ENCODE assay signal across 8 mouse cellular contexts in genomic region chr12:104864439-104865165, GRCm38 (mm10). TPM values are rescaled to one million over a fixed set of nuclear protein-coding genes. Genes with fewer than 3 reads are reported as not detected.
DNase-seq lines count a peak whose midpoint lies in the region; ATAC-seq and TF ChIP-seq lines count a peak whose summit lies in the region.

TSS of gene Clmn (minus strand) at chr12:104865076.

- peak within 1 kb of the TSS; percentile 74 for H3K4me3 ChIP-seq in embryonic facial prominence, embryonic 14.5 days (ENCODE audit: low read depth, low read length)
- H3K4me3 ChIP-seq in lung, postnatal 0 days (ENCODE audit: low read depth, low read length), result peak within 1 kb of the TSS; percentile 61

- peaks cover 9% of the 10 kb centered on the region for H3K4me1 ChIP-seq in embryonic facial prominence, embryonic 14.5 days (ENCODE audit: control insufficient read depth, insufficient read depth, low read length)
- no peaks in the 10 kb centered on the region; the same call in 1 of the 2 replicates for H3K4me1 ChIP-seq in lung, postnatal 0 days (ENCODE audit: insufficient read depth, low read depth, low read length)

- TF ChIP-seq EP300 in lung, postnatal 0 days (IDR thresholded peaks at IDR 0.05), result no peak

- H3K4me2 ChIP-seq in embryonic facial prominence, embryonic 14.5 days (ENCODE audit: low read depth, low read length), result peak within 1 kb of the TSS; percentile 92
- peak within 1 kb of the TSS; percentile 98 for H3K4me2 ChIP-seq in lung, postnatal 0 days (replicated peaks; ENCODE audit: low read depth, low read length)

- WGBS in embryonic facial prominence, embryonic 14.5 days, result 0% methylated on average over 15 of the region's 80 CpGs
- WGBS in lung, postnatal 0 days, result under 1% methylated on average over 54 of the region's 80 CpGs

- intact Hi-C loops in heart, postnatal 14 days (cut with DNase I), result no loop called here

- H3K27me3 ChIP-seq in embryonic facial prominence, embryonic 14.5 days (replicated peaks; ENCODE audit: control insufficient read depth, insufficient read depth, low read length), result no peaks in the 10 kb centered on the region
- H3K27me3 ChIP-seq in lung, postnatal 0 days (replicated peaks; ENCODE audit: insufficient read depth, low read length), result no peaks in the 10 kb centered on the region

- peak within 1 kb of the TSS; percentile 85 for H3K9ac ChIP-seq in embryonic facial prominence, embryonic 14.5 days (ENCODE audit: low read depth, low read length)
- peak within 1 kb of the TSS; percentile 43 for H3K9ac ChIP-seq in lung, postnatal 0 days (replicated peaks; ENCODE audit: low read depth)

- H3K36me3 ChIP-seq in embryonic facial prominence, embryonic 14.5 days (ENCODE audit: control insufficient read depth, insufficient read depth, low read length), result no peaks in the 10 kb centered on the region
- no peaks in the 10 kb centered on the region for H3K36me3 ChIP-seq in lung, postnatal 0 days (ENCODE audit: insufficient read depth, low read length)

- peak; percentile 56 for ATAC-seq in embryonic facial prominence, embryonic 14.5 days (ENCODE audit: low read depth)
- peak; percentile 7; the same call in 1 of the 2 replicates for ATAC-seq in lung, postnatal 0 days

- TF ChIP-seq CTCF in lung, postnatal 0 days (IDR thresholded peaks at IDR 0.05), result no peak

- H3K27ac ChIP-seq in embryonic facial prominence, embryonic 14.5 days (replicated peaks; ENCODE audit: low read depth, low read length), result peak within 1 kb of the TSS; percentile 58
- H3K27ac ChIP-seq in lung, postnatal 0 days (ENCODE audit: low read length), result peak within 1 kb of the TSS; percentile 43; the same call in 1 of the 2 replicates

- no peaks in the 10 kb centered on the region for H3K9me3 ChIP-seq in embryonic facial prominence, embryonic 14.5 days (ENCODE audit: control insufficient read depth, low read length)
- H3K9me3 ChIP-seq in lung, postnatal 0 days (ENCODE audit: low read length), result no peaks in the 10 kb centered on the region

- peak; percentile 33 for DNase-seq in urinary bladder, postnatal 14 days (ENCODE audit: low spot score)
- no peak for DNase-seq in urinary bladder, postnatal 36 days (ENCODE audit: low spot score in 2 of 2)
- DNase-seq in embryonic facial prominence, embryonic 14.5 days (ENCODE audit: low spot score), result no peak
- peak; percentile 25 to 45 for DNase-seq in heart, postnatal 14 days
- DNase-seq in layer of hippocampus, adult 8-10 months (ENCODE audit: low spot score in 2 of 2), result no peak
- no peak for DNase-seq in lung, postnatal 0 days (ENCODE audit: low spot score)
- peak; percentile 66 for DNase-seq in right cerebral cortex, postnatal 14 days
- no peak for DNase-seq in cerebellum, adult 11-12 months

RNA-seq across cellular contexts. Expression of gene Clmn, which starts in this region (rescaled TPM):
- polyA plus RNA-seq in embryonic facial prominence, embryonic 14.5 days (2014; fragmentation: Nextera tagmentation; extraction: Ambion mirVana), result 2.4 and 3.2 TPM in 2 replicates
- total RNA-seq in heart, postnatal 14 days (2021), result 1 to 10 TPM; 2.7 to 3.5 TPM
- total RNA-seq in layer of hippocampus, adult 8-10 months (2022), result 100 to 1,000 TPM in 3 of 4 experiments, 10 to 100 TPM in 1; 98.6 to 111 (median 105) TPM
- polyA plus RNA-seq in lung, postnatal 0 days (2015; fragmentation: Nextera tagmentation; extraction: Ambion mirVana), result 2.0 and 2.5 TPM in 2 replicates

Comparison
In these comparisons a context has a peak if more than half of its experiments do, and no peak if none do; other contexts are left out.
1. RNA of gene Clmn (total RNA-seq): 98.6 to 111 TPM in layer of hippocampus, adult 8-10 months; 2.7 to 3.5 TPM in heart, postnatal 14 days; every median in the first group is over 10 times any median in the second.
2. DNase-seq: peak in urinary bladder, postnatal 14 days (single experiment), heart, postnatal 14 days (2 of 2) and right cerebral cortex, postnatal 14 days (single experiment); none in urinary bladder, postnatal 36 days (0 of 2), embryonic facial prominence, embryonic 14.5 days (single experiment), layer of hippocampus, adult 8-10 months (0 of 2), lung, postnatal 0 days (single experiment) and cerebellum, adult 11-12 months (single experiment).